Mouse (Mus musculus) hindbrain, postnatal 0 days (tissue): Measurements from ENCODE around the gene Tmem182. TPM values are rescaled to one million over a fixed set of nuclear protein-coding genes. Genes with fewer than 3 reads are reported as not detected.
A peak's percentile ranks its signal among the peaks of the same experiment; 100 is the strongest.

Source experiments
- ATAC-seq: fragments of 200-750 bp; cut with Nextera tagmentation; 2 replicates; pipeline ENCODE4 v1.8.0; 2017; ENCODE audit warnings: mild to moderate bottlenecking, moderate TSS enrichment, moderate library complexity
- DNase-seq: peaks from one replicate; pipeline ENCODE4 v3.0.0-alpha.2; 2015; ENCODE audit warnings: low spot score
- H3K27ac ChIP-seq: fragments of 300-500 bp; sonication (generic); 2 replicates; pipeline ENCODE4 v1.5.1; 2014; ENCODE audit warnings: mild to moderate bottlenecking
- H3K27me3 ChIP-seq: fragments of 300-500 bp; sonication (generic); 2 replicates; pipeline ENCODE4 v1.6.1; 2014; ENCODE audit warnings: low read length, mixed read lengths; ENCODE audit not compliant: insufficient read depth
- H3K36me3 ChIP-seq: fragments of 300-500 bp; sonication (generic); 2 replicates; pipeline ENCODE4 v1.6.1; 2014; ENCODE audit warnings: low read length, mixed read lengths; ENCODE audit not compliant: insufficient read depth
- H3K4me1 ChIP-seq: fragments of 300-500 bp; sonication (generic); 2 replicates; pipeline ENCODE4 v1.6.1; 2014; ENCODE audit warnings: antibody characterized with exemption, low read length, mixed read lengths; ENCODE audit not compliant: insufficient read depth
- H3K4me2 ChIP-seq: fragments of 300-500 bp; sonication (generic); 2 replicates; pipeline ENCODE4 v1.6.1; 2014; ENCODE audit warnings: low read depth, mild to moderate bottlenecking, low read length, moderate library complexity, mixed read lengths
- H3K4me3 ChIP-seq: fragments of 300-500 bp; sonication (generic); 2 replicates; pipeline ENCODE4 v1.5.1; 2014; ENCODE audit warnings: low read length
- H3K9ac ChIP-seq: fragments of 300-500 bp; sonication (generic); replicated peaks from 2 replicates; pipeline ENCODE4 v1.6.1; 2014; ENCODE audit warnings: mild to moderate bottlenecking, low read length, moderate library complexity, mixed read lengths
- H3K9me3 ChIP-seq: fragments of 300-500 bp; sonication (generic); 2 replicates; pipeline ENCODE4 v1.6.1; 2016; ENCODE audit warnings: low read length, mixed read lengths
- CTCF ChIP-seq: IDR thresholded peaks from 2 replicates; pipeline ENCODE4 v1.5.1; 2016; ENCODE audit warnings: antibody characterized with exemption, control low read depth, low read depth
- WGBS: fragments of 180-500 bp; shearing (Covaris S2); extraction: QIAGEN DNeasy Blood & Tissue Kit; methylation state at CpG from one replicate; pipeline ENCODE4 v1.1.7; 2014; 5-methylcytosine and 5-hydroxymethylcytosine counted together
- polyA plus RNA-seq: library from polyadenylated mRNA; unstranded; fragments of >200 nt; fragmentation: Nextera tagmentation; extraction: Ambion mirVana; gene quantifications from 2 replicates; pipeline ENCODE4 v1.2.1, GENCODE M21; 2015
- total RNA-seq: library from RNA; depleted of rRNA; stranded (reverse); fragments of >200 nt; gene quantifications from 2 replicates; pipeline ENCODE4 v1.2.3, GENCODE M21; 2014

Gene Tmem182
- total and polyA plus RNA-seq, 2 experiments from 2014 or later, result 0.05 to 0.31 TPM

DNA sequence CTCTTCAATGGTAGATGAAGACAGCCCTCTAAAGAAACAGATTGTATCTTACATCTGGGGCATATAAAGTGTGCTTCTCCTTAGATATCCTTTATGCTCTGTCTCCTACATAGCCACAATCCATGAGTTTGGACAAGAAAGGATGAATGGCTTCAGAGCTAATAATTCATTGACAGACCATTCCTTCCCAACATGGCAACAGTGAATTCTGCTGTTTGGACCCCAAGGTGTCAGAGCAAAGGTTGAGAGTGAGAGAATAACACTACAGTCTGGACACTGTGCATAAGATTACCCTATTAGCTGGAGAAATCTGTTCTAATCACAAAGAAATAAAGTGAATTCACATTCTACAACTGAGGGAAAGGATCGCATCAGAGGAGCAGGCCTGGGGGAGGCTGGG, 9.9 kb upstream of the Tmem182 start:
- no peak for ATAC-seq
- DNase-seq, result no peak
- H3K4me2 ChIP-seq, result no peak overlapping the region
- H3K27me3 ChIP-seq, result no peaks in the 10 kb centered on the region
- peaks cover 4% of the 10 kb centered on the region; the same call in 1 of the 2 replicates for H3K4me1 ChIP-seq
- TF ChIP-seq CTCF, result no peak
- no peaks in the 10 kb centered on the region for H3K9me3 ChIP-seq
- no peaks in the 10 kb centered on the region for H3K36me3 ChIP-seq
- H3K9ac ChIP-seq, result no peak overlapping the region
- no peak overlapping the region for H3K27ac ChIP-seq
- no peak overlapping the region for H3K4me3 ChIP-seq
- 88% methylated on average over 1 of the region's 1 CpGs for WGBS

DNA sequence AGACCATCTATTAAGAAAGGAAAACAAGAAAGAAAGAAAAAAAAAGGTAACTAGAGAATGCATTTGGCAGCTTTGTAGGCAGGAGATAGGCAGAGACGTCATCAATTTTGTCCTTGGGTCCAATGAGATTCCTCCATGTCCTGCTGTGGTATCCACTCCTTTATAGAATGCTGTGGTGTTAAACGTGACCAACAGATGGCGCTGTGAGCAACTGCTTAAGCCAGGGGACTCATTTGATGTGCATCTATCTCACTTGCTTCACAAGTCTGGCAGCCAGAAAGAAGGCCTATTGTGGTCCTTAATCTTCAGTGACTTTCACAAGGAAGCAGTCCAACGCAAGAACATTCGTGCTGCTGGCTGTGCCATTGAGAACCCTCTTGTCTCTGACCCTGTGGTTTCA, 8.1 kb upstream of the Tmem182 start:
- 14% methylated on average over 5 of the region's 5 CpGs for WGBS
- H3K4me3 ChIP-seq, result no peak overlapping the region
- H3K27me3 ChIP-seq, result no peaks in the 10 kb centered on the region

DNA sequence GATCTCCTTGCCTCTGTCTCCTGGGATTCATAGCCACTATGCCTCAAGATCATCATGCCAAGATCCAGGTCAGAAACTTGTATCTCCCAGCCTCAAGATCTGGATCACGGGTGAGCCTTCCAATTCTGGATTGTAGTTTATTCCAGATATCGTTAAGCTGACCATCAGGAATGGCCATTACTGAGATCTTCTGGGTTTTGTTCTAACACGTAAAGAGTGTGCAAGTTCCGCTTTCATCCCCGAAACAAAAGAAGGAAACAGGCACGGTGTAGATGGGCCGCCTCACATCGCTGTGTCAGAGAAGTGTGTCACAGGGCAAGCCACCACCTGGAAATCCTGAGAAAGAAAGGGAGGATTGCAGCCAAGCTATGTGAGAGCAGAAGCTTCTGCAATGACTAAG, 6.3 kb upstream of the Tmem182 start:
- Histone ChIP-seq H3K4me1 (no peaks in the 10 kb centered on the region), H3K9ac (no peak overlapping the region), H3K4me3 (no peak overlapping the region), H3K27me3 (no peaks in the 10 kb centered on the region), H3K9me3 (no peaks in the 10 kb centered on the region), H3K27ac (no peak overlapping the region), H3K4me2 (no peak overlapping the region), H3K36me3 (no peaks in the 10 kb centered on the region)
- DNase-seq, result no peak
- no peak for ATAC-seq
- WGBS, result 90% methylated on average over 8 of the region's 8 CpGs
- TF ChIP-seq CTCF, result no peak

More for the DNA sequence above, 8.1 kb upstream of the Tmem182 start:
- peak; percentile 86 for TF ChIP-seq CTCF
- Histone ChIP-seq H3K9me3 (no peaks in the 10 kb centered on the region), H3K4me2 (no peak overlapping the region), H3K9ac (no peak overlapping the region), H3K27ac (no peak overlapping the region), H3K4me1 (no peaks in the 10 kb centered on the region), H3K36me3 (no peaks in the 10 kb centered on the region)
- ATAC-seq (peak; percentile 78), DNase-seq (peak; percentile 84)

DNA sequence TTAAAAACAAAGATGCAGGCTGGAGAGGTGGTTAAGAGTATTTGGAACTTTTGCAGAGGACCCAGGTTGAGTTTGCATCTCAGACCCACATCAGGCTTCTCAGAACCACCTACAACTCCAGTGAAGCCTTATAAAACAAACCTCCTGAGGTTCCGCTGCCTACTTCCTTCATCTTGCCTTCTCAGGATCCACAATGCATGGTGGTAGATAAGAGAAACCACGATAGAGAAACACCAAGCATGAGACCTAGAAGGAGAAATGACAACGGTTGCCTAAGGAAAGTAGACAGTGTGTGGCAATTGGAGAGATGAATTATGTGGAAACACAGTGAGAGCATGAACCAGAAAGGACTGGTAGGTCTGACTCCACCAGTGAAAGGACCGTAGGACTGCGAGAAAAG, 4.5 kb upstream of the Tmem182 start:
- Histone ChIP-seq H3K27me3 (no peaks in the 10 kb centered on the region), H3K36me3 (no peaks in the 10 kb centered on the region), H3K27ac (no peak overlapping the region), H3K4me2 (no peak overlapping the region), H3K9ac (no peak overlapping the region), H3K4me3 (no peak overlapping the region), H3K4me1 (no peaks in the 10 kb centered on the region), H3K9me3 (no peaks in the 10 kb centered on the region)
- no peak for ATAC-seq
- TF ChIP-seq CTCF, result no peak
- 89% methylated on average over 5 of the region's 5 CpGs for WGBS
- no peak for DNase-seq

DNA sequence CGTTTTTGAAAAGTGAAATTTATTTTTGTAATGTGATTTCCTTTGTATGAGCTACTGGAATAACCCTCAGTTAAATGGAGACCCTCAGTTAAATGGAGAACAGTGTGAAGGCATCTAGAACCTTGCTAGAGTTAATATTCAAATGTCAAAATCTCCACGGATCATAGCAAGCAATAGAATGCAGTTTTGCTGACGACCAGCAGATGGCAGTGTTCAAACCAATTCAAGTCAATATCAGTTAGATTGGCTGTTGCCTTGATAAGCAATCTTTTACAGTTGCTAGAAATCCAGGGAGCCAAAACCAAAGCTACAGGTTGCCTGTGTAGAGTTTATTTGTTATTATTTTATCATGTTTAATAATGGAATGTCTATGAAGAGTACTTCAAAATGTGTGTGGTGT, 2.6 kb upstream of the Tmem182 start:
- 24% methylated on average over 3 of the region's 3 CpGs for WGBS
- H3K27ac ChIP-seq, result no peak overlapping the region
- H3K36me3 ChIP-seq, result no peaks in the 10 kb centered on the region
- H3K27me3 ChIP-seq, result no peaks in the 10 kb centered on the region
- no peaks in the 10 kb centered on the region for H3K9me3 ChIP-seq
- no peak overlapping the region for H3K4me3 ChIP-seq
- peak; percentile 89 for TF ChIP-seq CTCF
- H3K9ac ChIP-seq, result no peak overlapping the region
- ATAC-seq, result 0 out of 2 replicates have a peak, but pooled peaks have one; percentile 49
- H3K4me2 ChIP-seq, result no peak overlapping the region
- peak; percentile 78 for DNase-seq
- no peaks in the 10 kb centered on the region for H3K4me1 ChIP-seq

DNA sequence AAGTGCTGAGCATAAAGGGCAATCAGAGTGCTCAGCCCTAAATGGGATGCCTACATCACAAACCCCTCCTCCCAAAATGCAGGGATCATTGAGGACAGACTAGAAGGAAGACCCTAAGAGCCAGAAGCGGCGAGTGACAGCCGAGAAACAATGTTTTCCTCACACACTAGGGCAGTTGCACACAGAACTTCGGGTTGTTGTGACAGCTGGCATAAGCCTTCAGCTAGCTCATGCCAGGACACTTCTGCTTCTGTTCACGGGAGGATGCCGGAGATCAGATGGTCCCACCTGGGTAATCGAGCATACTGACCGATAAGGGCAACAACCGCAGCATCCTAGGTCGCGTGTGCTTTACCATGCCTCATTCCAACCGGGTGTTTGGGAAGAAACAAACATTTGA, 1.3 kb upstream of the Tmem182 start:
- Histone ChIP-seq H3K4me1 (no peaks in the 10 kb centered on the region), H3K9me3 (no peaks in the 10 kb centered on the region), H3K36me3 (no peaks in the 10 kb centered on the region), H3K27ac (no peak overlapping the region), H3K4me3 (no peak overlapping the region), H3K9ac (no peak overlapping the region), H3K27me3 (no peaks in the 10 kb centered on the region), H3K4me2 (no peak overlapping the region)
- TF ChIP-seq CTCF, result no peak
- WGBS, result 85% methylated on average over 12 of the region's 12 CpGs
- DNase-seq (no peak), ATAC-seq (no peak)

DNA sequence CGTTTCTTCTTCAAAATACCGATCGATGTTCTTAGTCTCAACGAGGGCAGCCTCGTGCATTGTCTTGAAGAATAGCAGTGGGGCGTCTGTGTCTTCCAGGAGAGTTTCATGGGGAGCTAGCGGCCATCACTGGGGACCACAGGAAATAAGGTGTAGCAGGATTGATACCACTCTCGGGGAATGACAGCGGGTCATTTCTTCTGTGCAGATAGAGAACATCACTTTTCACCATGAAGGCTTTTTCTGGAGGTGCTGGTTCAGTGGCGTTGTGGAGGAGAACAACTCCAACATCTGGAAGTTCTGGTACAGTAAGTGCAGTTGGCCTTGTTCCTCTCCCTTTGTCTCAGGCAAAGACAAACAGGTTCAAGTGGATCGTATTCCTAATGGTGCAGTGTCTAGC, 490 bp downstream of the Tmem182 start:
- no peak overlapping the region for H3K27ac ChIP-seq
- WGBS, result 88% methylated on average over 11 of the region's 11 CpGs
- H3K4me3 ChIP-seq, result no peak overlapping the region
- no peaks in the 10 kb centered on the region for H3K36me3 ChIP-seq
- no peaks in the 10 kb centered on the region for H3K27me3 ChIP-seq
- no peaks in the 10 kb centered on the region for H3K4me1 ChIP-seq
- H3K9me3 ChIP-seq, result no peaks in the 10 kb centered on the region
- ATAC-seq (no peak), DNase-seq (no peak)
- TF ChIP-seq CTCF, result no peak
- no peak overlapping the region for H3K4me2 ChIP-seq
- no peak overlapping the region for H3K9ac ChIP-seq

DNA sequence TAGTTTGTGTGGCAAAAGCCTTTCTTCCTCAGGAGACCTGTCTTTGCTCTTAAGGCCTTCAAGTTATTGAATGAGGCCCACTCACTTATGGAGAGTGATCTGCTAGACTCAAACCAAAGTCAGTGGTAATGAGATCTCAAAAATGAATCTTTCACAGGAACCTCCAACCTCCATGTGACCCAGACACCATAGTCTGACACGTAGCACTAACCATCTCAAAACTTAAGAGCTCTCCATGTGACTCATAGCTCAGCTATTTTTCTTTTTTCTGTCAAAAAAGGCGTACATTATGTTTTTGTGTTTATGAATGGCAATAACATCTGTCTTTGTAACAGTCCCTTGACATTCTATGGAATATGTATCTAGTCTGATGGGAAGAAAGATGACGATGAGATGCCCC, 3.2 kb downstream of the Tmem182 start:
- Histone ChIP-seq H3K27ac (no peak overlapping the region), H3K4me2 (no peak overlapping the region), H3K36me3 (no peaks in the 10 kb centered on the region), H3K9me3 (no peaks in the 10 kb centered on the region), H3K27me3 (no peaks in the 10 kb centered on the region), H3K9ac (no peak overlapping the region), H3K4me1 (no peaks in the 10 kb centered on the region), H3K4me3 (no peak overlapping the region)
- WGBS, result 90% methylated on average over 3 of the region's 3 CpGs
- ATAC-seq, result no peak
- DNase-seq, result no peak
- TF ChIP-seq CTCF, result no peak
